Mouse (Mus musculus): ENCODE measurements around the gene Cd2bp2. TPM values are rescaled to one million over a fixed set of nuclear protein-coding genes. Genes with fewer than 3 reads are reported as not detected.
"Not testable (repeated sequence)": the region's sequence is repeated elsewhere in the genome, so short reads cannot be mapped to it uniquely, and the experiment has no call there.

Gene Cd2bp2
- total RNA-seq, 2 experiments from 2014 or later = 21.1 to 44.1 TPM

DNA sequence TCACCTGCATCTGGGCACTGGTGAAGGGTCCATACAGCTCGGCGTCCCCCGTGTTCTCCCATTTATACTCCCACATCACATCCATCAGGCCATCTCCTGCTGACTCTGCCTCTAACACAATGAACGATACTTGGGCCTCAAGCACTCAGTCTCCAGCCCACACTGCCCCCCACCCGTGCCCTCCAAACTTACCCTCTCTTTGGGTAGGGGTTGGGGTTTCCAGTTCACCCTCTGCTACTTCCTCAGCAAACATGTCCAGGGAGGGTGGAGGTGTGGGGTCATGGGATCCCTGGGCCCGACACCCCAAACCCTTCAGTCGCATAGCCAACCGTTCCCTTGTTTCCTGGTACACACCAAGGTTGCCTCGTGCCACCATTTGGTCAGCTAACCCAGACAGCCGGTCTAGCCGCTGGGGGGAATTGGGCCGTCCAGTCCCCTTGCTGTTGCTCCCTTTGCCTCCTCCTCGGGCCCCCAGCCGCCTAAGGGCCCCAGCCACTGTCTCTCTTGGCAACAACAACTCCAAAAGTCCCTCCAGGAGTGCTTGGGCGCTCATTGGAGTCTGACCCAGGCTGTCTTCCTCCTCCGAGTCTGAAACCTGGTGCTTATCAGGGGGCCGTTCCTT lies 1.7 kb downstream of the Cd2bp2 start:
- ATAC-seq (replicated peaks; ENCODE audit: poor library complexity, severe bottlenecking) = no peak

DNA sequence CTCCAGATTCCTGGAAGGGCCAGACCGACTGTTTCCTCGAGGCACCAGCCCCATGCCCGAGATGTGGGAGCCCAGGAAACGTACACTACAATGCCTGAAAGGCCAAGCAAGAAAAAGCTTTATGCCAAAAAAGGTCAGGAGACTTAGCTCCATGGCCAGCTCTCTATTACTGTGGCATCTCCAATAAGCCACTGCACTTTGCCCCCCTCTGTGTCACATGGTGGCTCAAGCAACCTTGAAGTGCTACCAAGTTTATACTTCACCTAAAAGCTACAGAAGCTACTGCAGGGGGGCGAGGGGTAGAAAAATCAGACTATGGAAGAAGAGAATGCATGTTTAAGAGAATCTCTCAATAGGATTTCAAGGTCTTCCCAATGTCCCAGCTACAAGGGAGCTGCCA lies 2.9 kb downstream of the Cd2bp2 start:
- no peak for ATAC-seq (replicated peaks; ENCODE audit: poor library complexity, severe bottlenecking)

- no peak for ATAC-seq (replicated peaks; ENCODE audit: poor library complexity, severe bottlenecking)
Observed at GRCm38 (mm10) chr7:127190672-127191071, 5.2 kb downstream of the Cd2bp2 start.

- no peak for ATAC-seq (replicated peaks; ENCODE audit: poor library complexity, severe bottlenecking)
Observed at GRCm38 (mm10) chr7:127188305-127189276, 7.3 kb downstream of the Cd2bp2 start.

GRCm38 (mm10) chr7:127187351-127187750 lies 8.5 kb downstream of the Cd2bp2 start:
- ATAC-seq (replicated peaks; ENCODE audit: poor library complexity, severe bottlenecking) = no peak

- peak; percentile 61 for ATAC-seq (replicated peaks; ENCODE audit: poor library complexity, severe bottlenecking)
Observed at GRCm38 (mm10) chr7:127185601-127186000, 10.2 kb downstream of the Cd2bp2 start.

GRCm38 (mm10) chr7:127184720-127185119 lies 11.1 kb downstream of the Cd2bp2 start:
- ATAC-seq (replicated peaks; ENCODE audit: poor library complexity, severe bottlenecking) = no peak

- peak; percentile 60 for ATAC-seq (replicated peaks; ENCODE audit: poor library complexity, severe bottlenecking)
Observed at GRCm38 (mm10) chr7:127183828-127184227, 12.0 kb downstream of the Cd2bp2 start.

GRCm38 (mm10) chr7:127183345-127183744 lies 12.5 kb downstream of the Cd2bp2 start:
- ATAC-seq (replicated peaks; ENCODE audit: poor library complexity, severe bottlenecking) = no peak

DNA sequence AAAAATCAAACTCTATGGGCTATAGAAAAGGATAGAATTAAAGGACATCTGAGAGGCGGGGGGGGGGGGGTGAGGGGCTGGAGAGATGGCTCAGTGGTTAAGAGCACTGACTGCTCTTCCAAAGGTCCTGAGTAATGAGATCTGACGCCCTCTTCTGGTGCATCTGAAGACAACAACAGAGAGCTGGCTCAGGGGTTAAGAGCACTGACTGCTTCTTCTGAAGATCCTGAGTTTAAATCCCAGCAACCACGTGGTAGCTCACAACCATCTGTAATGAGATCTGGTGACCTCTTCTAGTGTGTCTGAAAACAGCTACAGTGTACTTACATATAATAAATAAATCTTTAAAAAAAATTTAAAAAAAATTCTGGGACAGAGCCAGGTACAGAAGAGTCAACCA lies 14.1 kb downstream of the Cd2bp2 start:
- not testable (repeated sequence) for ATAC-seq (replicated peaks; ENCODE audit: poor library complexity, severe bottlenecking)

GRCm38 (mm10) chr7:127180783-127181182 lies 15.1 kb downstream of the Cd2bp2 start:
- ATAC-seq (replicated peaks; ENCODE audit: poor library complexity, severe bottlenecking) = 0 out of 2 replicates have a peak, but pooled peaks have one; percentile 31

DNA sequence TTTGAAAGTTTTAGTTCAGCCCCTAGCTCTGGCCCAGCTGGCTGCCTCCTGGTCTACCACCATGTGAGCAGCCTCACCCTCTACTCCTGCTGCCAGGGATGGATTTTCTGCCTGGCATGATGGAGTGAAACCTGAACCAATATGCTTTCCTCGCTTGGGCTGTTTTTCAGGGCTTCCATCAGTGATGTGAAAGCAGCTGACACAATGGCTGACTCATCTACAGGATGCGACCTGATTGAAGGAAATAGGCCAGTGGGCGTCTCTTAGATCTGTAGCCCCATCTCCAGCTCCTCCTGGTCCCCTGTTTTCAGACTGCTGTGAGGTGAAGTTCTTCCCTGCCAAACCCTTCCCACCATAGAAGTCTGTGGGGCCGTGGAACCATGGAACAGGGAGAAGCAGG lies 18.9 kb downstream of the Cd2bp2 start:
- no peak for ATAC-seq (replicated peaks; ENCODE audit: poor library complexity, severe bottlenecking)

GRCm38 (mm10) chr7:127166501-127166900 lies 29.3 kb downstream of the Cd2bp2 start:
- ATAC-seq (replicated peaks; ENCODE audit: poor library complexity, severe bottlenecking) = no peak

DNA sequence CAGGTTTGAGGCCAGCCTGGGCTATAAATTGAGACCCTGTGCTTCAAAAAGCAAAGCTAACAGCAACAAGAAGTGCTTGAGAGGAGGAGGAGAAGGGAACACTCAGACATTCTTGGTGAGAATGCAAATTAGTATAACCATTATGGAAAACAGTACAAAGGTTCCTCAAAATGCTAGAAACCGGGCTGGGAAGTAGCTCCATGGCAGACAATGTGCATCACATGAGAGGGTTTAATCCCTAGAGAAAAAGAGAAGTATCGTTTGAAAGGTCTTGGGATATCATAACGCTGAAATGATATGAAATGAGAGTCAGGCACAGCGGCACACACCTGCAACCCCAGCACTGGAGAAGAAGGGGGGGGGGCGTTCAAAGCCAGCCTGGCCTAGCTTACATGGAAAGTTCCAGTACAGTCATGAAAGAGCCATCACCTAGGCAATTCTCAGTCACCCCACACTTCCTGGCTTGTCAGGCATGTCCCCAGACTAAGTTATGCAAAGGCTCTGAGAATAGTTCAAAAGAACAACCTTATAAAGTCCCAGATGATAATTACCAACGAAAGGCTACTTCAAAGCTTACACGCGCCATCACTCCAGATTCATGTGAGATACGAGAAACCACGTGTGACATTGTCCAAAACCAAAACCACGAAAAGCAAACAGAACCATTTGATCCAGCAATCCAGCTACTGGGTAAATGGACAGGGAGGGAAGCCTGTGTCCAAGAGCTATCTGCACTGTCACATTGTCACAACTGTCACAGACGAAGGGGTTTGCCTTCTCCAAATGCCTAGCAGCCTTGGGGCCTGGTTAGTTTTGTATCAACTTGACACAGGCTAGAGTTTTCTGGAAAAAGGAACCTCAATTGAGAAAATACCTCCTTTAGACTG lies 30.0 kb downstream of the Cd2bp2 start:
- ATAC-seq (replicated peaks; ENCODE audit: poor library complexity, severe bottlenecking) = peak; percentile 62

DNA sequence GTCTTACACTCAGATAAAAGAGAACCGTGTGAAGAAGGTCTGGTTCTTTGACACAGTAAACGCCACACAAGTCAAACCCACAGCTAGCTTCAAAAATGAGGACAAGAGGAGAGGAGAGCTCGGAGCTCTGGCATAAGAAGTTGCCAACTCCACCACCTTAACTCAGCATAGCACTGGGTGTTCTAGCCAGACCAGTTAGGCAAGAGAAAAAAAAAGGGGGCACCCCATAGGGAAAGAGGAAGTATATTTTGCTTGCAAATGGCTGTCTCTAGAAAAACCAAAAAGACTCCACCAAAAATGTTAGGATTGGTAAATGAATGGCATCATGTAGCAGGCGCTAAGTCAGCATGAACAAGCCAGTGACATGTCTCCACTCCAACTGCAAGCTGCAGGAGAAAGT lies 31.8 kb downstream of the Cd2bp2 start:
- ATAC-seq (replicated peaks; ENCODE audit: poor library complexity, severe bottlenecking) = peak; percentile 64

- peak; percentile 38; the same call in 1 of the 2 replicates for ATAC-seq (replicated peaks; ENCODE audit: poor library complexity, severe bottlenecking)
Observed at GRCm38 (mm10) chr7:127162546-127162945, 33.3 kb downstream of the Cd2bp2 start.

GRCm38 (mm10) chr7:127157548-127157947 lies 38.3 kb downstream of the Cd2bp2 start:
- ATAC-seq (replicated peaks; ENCODE audit: poor library complexity, severe bottlenecking) = peak; percentile 92

GRCm38 (mm10) chr7:127153477-127153876 lies 42.4 kb downstream of the Cd2bp2 start:
- no peak for ATAC-seq (replicated peaks; ENCODE audit: poor library complexity, severe bottlenecking)

DNA sequence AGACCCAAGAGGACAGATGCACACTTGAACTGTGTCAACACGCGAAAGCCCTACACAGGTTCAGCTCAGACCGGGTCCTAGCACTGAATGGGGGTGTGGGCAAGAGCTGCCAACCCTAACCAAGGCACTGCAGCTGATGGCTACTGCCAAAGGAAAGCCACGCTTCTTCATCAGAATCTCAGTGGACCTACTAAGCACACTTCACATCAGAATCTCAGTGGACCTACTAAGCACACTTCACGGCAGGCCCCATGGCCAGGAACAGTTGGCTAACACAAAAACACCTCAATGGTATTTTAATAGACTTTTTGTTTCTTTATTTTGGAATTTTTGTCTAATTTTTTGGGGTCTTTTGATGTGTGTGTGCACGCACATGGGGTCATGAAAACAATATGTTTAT lies 43.4 kb downstream of the Cd2bp2 start:
- ATAC-seq (replicated peaks; ENCODE audit: poor library complexity, severe bottlenecking) = no peak

DNA sequence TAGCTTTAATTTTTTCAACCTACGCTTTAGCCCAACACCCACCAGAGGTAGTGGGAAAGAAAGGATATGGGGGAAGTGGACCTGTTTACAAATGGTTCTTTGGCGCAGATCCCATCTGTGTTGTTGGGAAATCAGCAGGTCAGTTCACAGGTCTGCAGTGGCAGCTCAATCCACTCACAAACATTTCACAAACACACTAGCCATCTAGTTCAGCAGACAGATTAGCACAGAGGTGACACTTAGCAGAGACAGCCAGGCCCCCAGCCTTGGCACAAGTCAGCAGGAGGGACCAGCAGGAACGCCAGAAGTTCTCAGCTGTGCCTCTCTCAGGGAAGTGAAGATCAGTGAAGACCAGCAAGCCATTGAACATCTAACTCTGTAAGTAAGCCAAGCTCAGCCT lies 47.9 kb downstream of the Cd2bp2 start:
- no peak for ATAC-seq (replicated peaks; ENCODE audit: poor library complexity, severe bottlenecking)

DNA sequence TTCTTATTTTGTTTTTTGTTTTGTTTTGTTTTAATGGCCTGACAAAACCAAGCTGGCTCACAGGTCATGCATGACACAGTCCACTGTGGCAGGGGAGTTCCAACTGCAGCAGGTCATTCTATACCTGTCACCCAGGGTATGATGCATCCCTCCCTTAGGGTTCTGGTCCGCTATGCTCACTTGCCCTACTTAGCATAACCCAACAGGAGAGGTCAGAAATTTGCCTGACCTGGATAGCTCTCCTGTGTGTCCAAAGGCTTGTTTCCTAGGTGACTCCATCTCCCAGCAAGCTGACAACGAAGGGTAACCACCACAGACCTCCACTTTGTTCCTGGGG lies 49.6 kb downstream of the Cd2bp2 start:
- no peak for ATAC-seq (replicated peaks; ENCODE audit: poor library complexity, severe bottlenecking)
